Mouse (Mus musculus): ENCODE results near the gene Tex16.

Gene Tex16

DNA sequence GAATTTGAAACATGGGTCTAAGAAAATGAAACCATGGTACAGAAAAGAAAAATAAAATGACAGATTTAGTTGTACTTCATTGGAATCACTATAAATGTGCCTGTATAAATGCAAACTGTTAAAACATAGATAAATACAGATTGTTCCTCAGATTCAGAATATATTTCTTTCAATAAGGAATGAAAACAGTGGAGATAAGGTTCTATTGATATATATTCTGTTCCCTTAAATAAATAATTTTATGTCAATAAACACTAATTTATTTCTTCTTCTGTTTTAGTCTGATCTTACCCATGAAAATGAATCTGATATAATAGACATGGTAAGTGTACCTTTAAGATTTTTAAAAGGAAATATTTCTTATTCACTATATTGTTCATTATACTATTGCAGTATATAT lies at the start of gene Tex16:
TSS of gene Tex16 (plus strand) at position 301 of the 400 bp plus-strand sequence.

DNA sequence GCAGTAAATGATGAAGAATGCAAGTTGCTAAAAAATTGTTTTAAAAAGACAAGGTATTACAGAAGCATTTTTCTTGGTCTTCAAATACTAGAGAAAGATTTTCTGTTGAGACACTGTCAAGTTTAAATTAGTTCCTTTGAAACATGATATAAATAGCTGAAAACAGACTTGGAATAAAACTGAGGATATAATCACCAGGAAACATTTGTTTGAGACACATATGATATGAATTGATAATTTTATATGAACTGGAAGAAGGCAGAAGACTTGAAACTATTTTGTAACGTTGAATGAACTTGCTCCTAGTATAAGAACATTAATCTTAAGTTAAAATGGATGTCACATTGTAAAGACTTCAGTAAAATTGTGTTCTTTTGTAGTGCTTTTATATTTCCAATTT lies 11.1 kb upstream of the Tex16 start:
- WGBS = 29% methylated on average over 1 of the region's 1 CpGs
